Mouse (Mus musculus) bone marrow macrophage, adult 2 months (primary cell): ENCODE results near the gene Sds. TPM values are rescaled to one million over a fixed set of nuclear protein-coding genes. Genes with fewer than 3 reads are reported as not detected.

Experiments
- H3K27ac ChIP-seq: 2 replicates; pipeline ENCODE4 v1.5.1; 2012; ENCODE audit warnings: low read depth, low read length; ENCODE audit not compliant: insufficient read depth
- H3K4me1 ChIP-seq: 2 replicates; pipeline ENCODE4 v1.6.1; 2012; ENCODE audit warnings: low read length; ENCODE audit not compliant: control insufficient read depth, insufficient read depth
- H3K4me3 ChIP-seq: 2 replicates; pipeline ENCODE4 v1.5.1; 2012; ENCODE audit warnings: mild to moderate bottlenecking, low read length, moderate library complexity; ENCODE audit not compliant: insufficient read depth
- CTCF ChIP-seq: IDR thresholded peaks from 2 replicates; pipeline ENCODE4 v1.5.1; 2012; ENCODE audit warnings: low read depth, mild to moderate bottlenecking, low read length, moderate library complexity
- POLR2A ChIP-seq: IDR thresholded peaks from 2 replicates; pipeline ENCODE4 v1.6.1; 2012; ENCODE audit warnings: mild to moderate bottlenecking, low read depth, low read length, borderline replicate concordance
- polyA plus RNA-seq: library from polyadenylated mRNA; stranded (reverse); fragments of >200 nt; gene quantifications from 2 replicates; pipeline ENCODE4 v1.2.4, GENCODE M21; 2012; ENCODE audit not compliant: missing spikeins, insufficient read depth, insufficient read length

The Sds gene
- polyA plus RNA-seq, 1 experiment, result not detected

- H3K4me1 ChIP-seq, result peaks cover 55% of the 10 kb centered on the region
- H3K27ac ChIP-seq, result peak overlapping the region; percentile 91
- H3K4me3 ChIP-seq, result peak overlapping the region; percentile 4
- TF ChIP-seq CTCF (no peak), POLR2A (no peak)
Measured at GRCm38 (mm10) chr5:120514031-120514677, 37.8 kb downstream of the Sds start.

DNA sequence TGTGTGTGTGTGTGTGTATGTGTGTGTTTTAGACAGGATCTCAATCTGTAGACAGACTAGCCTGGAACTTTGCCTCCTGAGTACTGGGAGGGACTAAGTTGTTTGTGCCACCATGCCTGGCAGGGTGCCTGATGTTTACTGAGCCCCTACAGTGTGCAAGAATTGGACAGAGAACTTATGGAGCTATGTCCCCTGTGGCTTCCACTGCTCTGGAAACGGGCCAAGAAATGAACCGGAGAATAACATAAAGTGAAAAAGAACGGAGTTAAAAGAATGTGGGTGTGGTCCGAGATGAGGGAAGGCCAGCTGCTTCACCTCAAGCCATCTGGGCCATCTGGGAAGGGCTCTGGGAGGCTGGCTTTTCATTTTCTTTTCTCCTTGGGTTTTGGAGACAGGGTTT, 38.4 kb downstream of the Sds start:
- H3K4me3 ChIP-seq, result peak overlapping the region; percentile 4
- H3K27ac ChIP-seq, result peak overlapping the region; percentile 91
- no peak for TF ChIP-seq CTCF
- TF ChIP-seq POLR2A, result no peak
- peaks cover 55% of the 10 kb centered on the region for H3K4me1 ChIP-seq

DNA sequence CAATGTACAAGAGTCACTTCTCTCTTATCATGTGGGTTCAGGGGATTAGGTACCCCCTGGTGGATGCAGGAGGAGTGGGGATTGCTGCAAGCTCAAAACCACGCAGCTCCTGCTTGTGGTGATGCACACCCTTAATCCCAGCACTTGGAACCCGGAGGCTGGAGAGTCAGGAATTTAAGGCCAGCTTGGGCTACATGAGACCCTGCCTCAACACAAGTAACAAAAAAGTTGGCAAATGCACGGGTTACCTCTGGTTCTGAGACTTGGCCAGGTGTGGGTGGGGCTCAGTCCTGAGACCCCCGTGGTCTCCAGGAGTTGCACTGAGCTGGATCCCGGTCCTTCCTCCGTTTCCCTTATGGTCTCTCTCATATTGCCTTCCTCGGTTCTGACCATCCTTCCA, 39.1 kb downstream of the Sds start:
- Histone ChIP-seq H3K27ac (peak overlapping the region; percentile 91), H3K4me1 (peaks cover 55% of the 10 kb centered on the region), H3K4me3 (no peak overlapping the region)
- no peak for TF ChIP-seq CTCF
- no peak for TF ChIP-seq POLR2A

DNA sequence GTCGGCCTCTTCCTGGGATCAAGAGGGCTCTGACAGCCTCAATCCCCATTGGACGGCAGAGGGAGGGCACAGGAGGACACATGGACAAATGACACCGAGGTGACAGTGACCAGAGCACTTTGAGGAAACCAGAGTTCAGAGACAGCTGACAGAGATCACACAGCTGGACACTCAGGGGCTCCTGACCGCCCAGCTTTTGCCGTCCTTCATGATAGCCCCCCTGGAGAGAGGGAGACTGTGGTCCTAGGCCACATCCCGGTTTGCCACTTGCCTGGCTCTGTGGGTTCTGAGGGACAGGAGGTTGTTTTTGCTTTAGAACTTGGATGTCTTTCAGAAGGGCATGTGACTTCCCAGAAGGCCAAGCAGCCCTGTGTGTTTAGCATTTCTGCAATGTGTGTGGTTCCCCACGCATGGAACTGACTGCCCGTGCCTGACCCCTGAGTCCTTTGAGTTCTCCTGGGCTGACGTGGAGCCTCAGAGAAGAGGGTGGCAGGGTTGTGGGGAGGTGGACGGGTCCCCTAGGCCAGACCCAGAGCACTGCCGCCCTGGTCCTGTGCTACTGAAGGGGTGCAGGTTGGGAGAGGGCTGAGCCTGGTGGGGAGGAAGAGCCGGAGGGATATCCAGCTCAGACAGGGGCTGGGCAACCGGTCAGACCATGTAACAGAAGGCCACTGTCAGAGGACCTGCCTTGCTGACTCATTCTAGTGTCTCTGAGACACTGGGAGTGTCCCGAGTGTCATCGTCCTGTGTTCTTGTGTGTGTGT, 40.1 kb downstream of the Sds start:
- TF ChIP-seq POLR2A (0 out of 2 replicates have a peak, but pooled peaks have one; percentile 55), CTCF (no peak)
- Histone ChIP-seq H3K27ac (peak overlapping the region; percentile 91), H3K4me1 (peaks cover 53% of the 10 kb centered on the region), H3K4me3 (peak overlapping the region; percentile 35)

- peak overlapping the region; percentile 91 for H3K27ac ChIP-seq
- peak overlapping the region; percentile 35 for H3K4me3 ChIP-seq
- peaks cover 51% of the 10 kb centered on the region for H3K4me1 ChIP-seq
- no peak for TF ChIP-seq POLR2A
- TF ChIP-seq CTCF, result no peak
Measured at GRCm38 (mm10) chr5:120517552-120517951, 41.2 kb downstream of the Sds start.

- H3K27ac ChIP-seq, result no peak overlapping the region
- H3K4me1 ChIP-seq, result peaks cover 22% of the 10 kb centered on the region
- TF ChIP-seq CTCF (peak; percentile 55), POLR2A (no peak)
- no peak overlapping the region for H3K4me3 ChIP-seq
Measured at GRCm38 (mm10) chr5:120522649-120523048, 46.3 kb downstream of the Sds start.

- Histone ChIP-seq H3K4me3 (no peak overlapping the region), H3K4me1 (peaks cover 20% of the 10 kb centered on the region)
- TF ChIP-seq POLR2A (no peak), CTCF (no peak)
Measured at GRCm38 (mm10) chr5:120524736-120525135, 48.4 kb downstream of the Sds start.

DNA sequence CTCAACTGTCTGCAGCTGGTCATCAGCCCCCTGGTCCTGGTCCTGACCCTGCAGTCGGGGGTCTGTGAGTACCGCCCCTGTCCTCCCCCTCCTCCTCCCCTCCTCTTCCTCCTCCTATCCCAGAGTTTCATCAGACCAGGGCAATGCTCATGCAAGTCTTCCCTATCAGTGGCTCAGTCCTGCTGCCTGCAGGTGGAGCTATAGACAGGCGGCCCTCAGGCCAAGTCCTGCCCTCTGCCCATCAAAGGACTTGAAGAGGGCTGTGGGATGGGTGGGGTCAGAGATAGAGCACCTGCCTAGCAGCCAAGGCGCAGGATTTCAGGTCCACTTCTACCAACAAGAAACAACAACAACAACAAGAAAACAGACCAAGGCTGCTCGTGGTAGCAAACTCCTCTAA, 49.4 kb downstream of the Sds start:
- Histone ChIP-seq H3K4me3 (no peak overlapping the region), H3K27ac (no peak overlapping the region), H3K4me1 (peaks cover 20% of the 10 kb centered on the region)
- TF ChIP-seq POLR2A (no peak), CTCF (no peak)

More at GRCm38 (mm10) chr5:120524736-120525135, 48.4 kb downstream of the Sds start:
- no peak overlapping the region for H3K27ac ChIP-seq

DNA sequence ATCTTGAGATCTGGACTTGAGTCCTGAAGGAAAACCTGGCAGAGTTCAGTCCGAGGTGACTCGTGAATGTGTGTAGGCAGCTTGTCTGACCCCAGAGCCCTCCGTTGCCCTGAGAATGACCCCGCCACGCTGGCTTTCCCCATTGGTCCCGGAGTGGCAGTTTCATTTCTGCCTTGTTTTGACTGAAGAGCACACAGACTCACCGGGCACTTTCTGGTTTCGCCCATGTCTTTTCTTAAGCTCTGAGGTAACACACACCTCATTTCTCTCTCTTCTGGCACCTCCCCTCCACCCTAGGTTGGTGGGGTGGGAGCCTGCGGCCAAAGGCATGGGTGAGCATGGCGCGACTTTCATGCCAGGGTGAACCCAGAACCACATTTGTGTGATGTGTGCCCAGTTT, 50.0 kb downstream of the Sds start:
- TF ChIP-seq CTCF (no peak), POLR2A (no peak)
- Histone ChIP-seq H3K27ac (no peak overlapping the region), H3K4me3 (no peak overlapping the region), H3K4me1 (peaks cover 20% of the 10 kb centered on the region)

DNA sequence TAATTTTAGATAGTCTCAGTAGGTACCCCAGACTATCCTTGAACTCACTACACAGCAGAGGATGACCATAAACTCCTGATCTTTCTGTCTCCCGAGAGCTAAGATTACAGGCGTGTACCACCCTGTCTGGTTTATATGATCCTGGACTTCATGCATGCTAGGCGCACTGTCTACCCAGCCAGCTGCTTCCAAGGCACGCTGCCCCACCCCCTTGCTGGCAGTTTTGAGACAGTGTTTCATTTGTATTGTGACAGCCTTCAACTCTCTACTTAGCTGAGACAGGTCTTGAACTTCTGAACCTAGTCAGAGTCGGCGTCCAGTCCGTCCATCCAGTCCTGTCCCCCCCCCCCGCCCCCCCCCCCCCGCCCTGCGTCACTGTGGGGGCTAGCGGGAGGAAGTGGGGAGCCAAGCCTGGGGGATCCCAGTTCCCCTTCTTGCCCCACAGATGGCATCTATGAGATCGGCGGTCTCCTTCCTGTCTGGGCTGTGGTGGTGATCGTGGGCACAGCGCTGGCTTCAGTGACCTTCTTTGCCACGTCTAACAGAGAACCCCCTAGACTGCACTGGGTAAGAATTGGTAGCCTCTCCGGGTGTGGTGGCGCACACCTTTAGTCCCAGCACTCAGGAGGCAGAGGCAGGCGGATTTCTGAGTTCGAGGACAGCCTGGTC, 51.1 kb downstream of the Sds start:
- H3K4me1 ChIP-seq, result peaks cover 20% of the 10 kb centered on the region
- H3K27ac ChIP-seq, result 0 out of 2 replicates have a peak overlapping the region, but pooled peaks have one; percentile 4
- TF ChIP-seq CTCF (no peak), POLR2A (no peak)
- H3K4me3 ChIP-seq, result no peak overlapping the region
